Mouse (Mus musculus): ENCODE data around the gene Neu2.

DNA sequence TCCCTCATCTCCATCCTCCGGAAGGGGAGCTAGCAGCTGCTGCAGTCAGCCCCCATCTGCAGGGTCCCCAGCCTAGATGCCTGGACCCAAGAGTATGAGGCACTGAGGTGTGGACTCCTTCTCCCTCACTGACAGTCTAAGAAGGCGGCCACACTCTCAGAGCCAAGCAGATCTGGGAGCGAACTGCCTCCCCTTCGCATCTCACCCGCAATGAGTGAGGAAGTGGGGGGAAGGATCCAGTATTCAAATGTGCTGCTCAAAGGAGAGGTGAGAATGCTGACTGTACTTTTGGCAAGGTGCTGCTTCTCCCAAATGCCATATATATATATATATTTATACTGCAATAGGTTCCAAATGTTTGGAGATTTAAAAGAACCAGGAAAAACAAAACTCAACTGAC is 93.7 kb downstream of the Neu2 start:
- TF ChIP-seq POLR2A (IDR thresholded peaks at IDR 0.05; ENCODE audit: borderline replicate concordance, insufficient read depth, low read length) = no peak
- TF ChIP-seq CTCF (IDR thresholded peaks at IDR 0.05; ENCODE audit: borderline replicate concordance, insufficient read depth, low read depth, low read length) = no peak
